Mouse (Mus musculus): ENCODE results near the gene Rfx3.

The Rfx3 gene

GRCm38 (mm10) chr19:27904655-27905054 lies 106.3 kb downstream of the Rfx3 start:
- no peak for DNase-seq

GRCm38 (mm10) chr19:27904209-27904608 lies 106.8 kb downstream of the Rfx3 start:
- DNase-seq = no peak

GRCm38 (mm10) chr19:27902601-27903000 lies 108.4 kb downstream of the Rfx3 start:
- no peak for DNase-seq

GRCm38 (mm10) chr19:27901693-27902092 lies 109.3 kb downstream of the Rfx3 start:
- DNase-seq = no peak

GRCm38 (mm10) chr19:27884520-27884919 lies 126.4 kb downstream of the Rfx3 start:
- DNase-seq = peak; percentile 4

- no peak for DNase-seq
These were observed 133.5 kb downstream of the Rfx3 start for GRCm38 (mm10) chr19:27877429-27877828.

- DNase-seq = no peak
These were observed 140.2 kb downstream of the Rfx3 start for GRCm38 (mm10) chr19:27870794-27871193.

- no peak for DNase-seq
These were observed 151.3 kb downstream of the Rfx3 start for GRCm38 (mm10) chr19:27859641-27860040.

- DNase-seq = no peak
These were observed 162.0 kb downstream of the Rfx3 start for GRCm38 (mm10) chr19:27848946-27849345.

GRCm38 (mm10) chr19:27847055-27847454 lies 163.9 kb downstream of the Rfx3 start:
- DNase-seq = no peak

GRCm38 (mm10) chr19:27838635-27839034 lies 172.3 kb downstream of the Rfx3 start:
- no peak for DNase-seq

- DNase-seq = no peak
These were observed 172.9 kb downstream of the Rfx3 start for GRCm38 (mm10) chr19:27838041-27838440.

- no peak for DNase-seq
These were observed 178.5 kb downstream of the Rfx3 start for GRCm38 (mm10) chr19:27832448-27832847.

- DNase-seq = no peak
These were observed 182.7 kb downstream of the Rfx3 start for GRCm38 (mm10) chr19:27828316-27828715.

GRCm38 (mm10) chr19:27817661-27818060 lies 193.3 kb downstream of the Rfx3 start:
- no peak for DNase-seq

GRCm38 (mm10) chr19:27780030-27780429 lies 230.9 kb downstream of the Rfx3 start:
- DNase-seq = peak; percentile 26

GRCm38 (mm10) chr19:27770716-27771265 lies 240.2 kb downstream of the Rfx3 start:
- DNase-seq = no peak

GRCm38 (mm10) chr19:27768444-27768843 lies 242.5 kb downstream of the Rfx3 start:
- no peak for DNase-seq

GRCm38 (mm10) chr19:27760309-27760708 lies 250.7 kb downstream of the Rfx3 start:
- no peak for DNase-seq

GRCm38 (mm10) chr19:27759347-27759746 lies 251.6 kb downstream of the Rfx3 start:
- no peak for DNase-seq

GRCm38 (mm10) chr19:27747301-27747700 lies 263.7 kb downstream of the Rfx3 start:
- DNase-seq = no peak

- DNase-seq = no peak
These were observed 272.1 kb downstream of the Rfx3 start for GRCm38 (mm10) chr19:27738908-27739307.

- DNase-seq = no peak
These were observed 274.4 kb downstream of the Rfx3 start for GRCm38 (mm10) chr19:27736571-27736970.

GRCm38 (mm10) chr19:27718931-27719330 lies 292.0 kb downstream of the Rfx3 start:
- DNase-seq = no peak

GRCm38 (mm10) chr19:27716274-27716673 lies 294.7 kb downstream of the Rfx3 start:
- DNase-seq = no peak

Data from thymus, postnatal 14 days (tissue).